Mouse (Mus musculus) neutrophil, adult 59 days (primary cell): ENCODE data around the gene Eipr1. TPM values are rescaled to one million over a fixed set of nuclear protein-coding genes. Genes with fewer than 3 reads are reported as not detected.

ENCODE experiments used
- total RNA-seq, 2 experiments: library from RNA; stranded (reverse); gene quantifications; 1 replicate in 1 of 2; 2 replicates in 1 of 2; pipeline ENCODE4 v1.2.4; 2023

The Eipr1 gene
- 10 to 100 TPM; 17.3 to 18.9 TPM for total RNA-seq

DNA sequence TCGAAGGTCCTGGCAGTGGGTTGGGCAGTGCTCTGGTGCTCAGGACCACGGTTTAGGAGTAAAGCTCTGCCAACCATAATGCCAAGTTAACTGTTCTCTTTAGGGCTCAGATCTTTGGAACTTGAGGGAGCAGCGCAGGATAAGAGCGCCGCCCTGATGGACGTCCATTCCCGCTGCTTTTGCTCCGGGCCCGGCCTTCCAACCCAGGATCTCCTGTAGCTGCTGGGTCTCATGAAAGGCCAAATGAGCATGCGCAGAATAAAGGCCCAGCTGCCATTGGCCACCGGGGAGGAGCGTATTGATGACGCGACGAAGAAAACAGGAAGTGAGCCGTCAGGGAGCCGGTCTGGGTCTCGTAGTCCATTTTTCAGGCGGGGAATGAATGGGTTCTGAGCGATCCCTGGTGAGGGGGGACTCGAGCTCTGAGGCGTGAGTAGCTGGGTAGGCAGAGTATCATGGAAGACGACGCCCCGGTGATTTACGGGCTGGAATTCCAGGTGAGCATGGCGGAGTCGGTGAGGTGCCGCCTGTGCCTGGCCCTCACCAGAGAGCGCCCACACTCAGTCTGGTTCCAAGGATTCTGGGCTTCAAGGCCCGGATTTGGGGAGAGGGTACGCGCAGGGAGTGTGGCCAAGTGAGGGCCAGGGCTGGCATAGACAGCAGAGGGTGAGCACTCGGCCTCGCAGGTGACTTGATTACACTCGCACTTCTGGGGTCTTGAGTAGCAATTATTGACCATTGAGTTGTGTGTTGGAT, at the start of gene Eipr1:
Gene Eipr1, plus strand, starts transcription at position 296 of the 756 bp plus-strand sequence.

GRCm38 (mm10) chr12:28750021-28750633, 1.5 kb upstream of the Eipr1 start, which contains the start of gene Trappc12:
TSS of gene Trappc12 (minus strand) at chr12:28750472.

Other genes with a start within 250 kb of the Eipr1 start
- under 1 TPM; 0.53 to 0.82 TPM for gene Dcdc2c, start 199.4 kb upstream of the Eipr1 start, total RNA-seq
- gene Allc, start 169.3 kb upstream of the Eipr1 start, total RNA-seq, result not detected
- not detected for gene Colec11, start 128.4 kb upstream of the Eipr1 start, total RNA-seq
- 100 to 1,000 TPM; 286 to 303 TPM for gene Rps7, start 115.8 kb upstream of the Eipr1 start, total RNA-seq
- 10 to 100 TPM; 10.5 to 11.0 TPM for gene Rnaseh1, start 102.2 kb upstream of the Eipr1 start, total RNA-seq
- 10 to 100 TPM in 1 of 2 experiments, 1 to 10 TPM in 1; 9.3 to 11.4 TPM for gene Adi1, start 76.6 kb upstream of the Eipr1 start, total RNA-seq
- gene Trappc12, start 1.3 kb upstream of the Eipr1 start, total RNA-seq, result 10 to 100 TPM; 22.7 to 24.1 TPM